Mouse (Mus musculus): ENCODE results near the gene Onecut1. TPM values are rescaled to one million over a fixed set of nuclear protein-coding genes. Genes with fewer than 3 reads are reported as not detected.

Onecut1 gene
- total RNA-seq, 1 experiment = 0.13 TPM

GRCm38 (mm10) chr9:74910226-74910759 is 48.6 kb downstream of the Onecut1 start:
- in situ Hi-C loops (cut with MboI; ENCODE audit: low sequenced_read_pairs in 2 of 2, unreplicated experiment in 2 of 2) = no loop called here
- Histone ChIP-seq H3K9me3 (ENCODE audit: control insufficient read depth, insufficient read depth, low read depth, low read length) (no peaks in the 10 kb centered on the region), H3K4me1 (ENCODE audit: control insufficient read depth in 2 of 2, insufficient read depth in 2 of 2, low read length in 2 of 2, poor library complexity in 1 of 2) (peaks cover 0 to 2% of the 10 kb centered on the region in 2 experiments; a peak in 2 of 4 replicates), H3K4me3 (ENCODE audit: insufficient read depth in 1 of 2, low read depth in 1 of 2, low read length in 2 of 2, poor library complexity in 1 of 2, severe bottlenecking in 1 of 2) (no peak overlapping the region), H3K27ac (ENCODE audit: insufficient read depth, low read depth, low read length, poor library complexity, severe bottlenecking) (no peak overlapping the region), H3K9ac (ENCODE audit: insufficient read depth, low read depth, low read length, poor library complexity, severe bottlenecking) (no peak overlapping the region), H3K36me3 (ENCODE audit: control insufficient read depth, insufficient read depth, low read length, poor library complexity, severe bottlenecking) (no peaks in the 10 kb centered on the region)
- TF ChIP-seq CHD2 (IDR thresholded peaks at IDR 0.05; ENCODE audit: low read depth, low read length) (no peak), MAFK (IDR thresholded peaks at IDR 0.05; ENCODE audit: insufficient read depth, low read depth, low read length) (no peak), ZNF384 (IDR thresholded peaks at IDR 0.05; ENCODE audit: low read depth, low read length) (no peak), ZC3H11A (IDR thresholded peaks at IDR 0.05; ENCODE audit: borderline replicate concordance, low read depth, low read length) (no peak), HCFC1 (IDR thresholded peaks at IDR 0.05; ENCODE audit: borderline replicate concordance, insufficient read depth, low read length) (no peak)
- DNase-seq (ENCODE audit: low read depth, low spot score) = no peak

GRCm38 (mm10) chr9:74911430-74911829 is 49.7 kb downstream of the Onecut1 start:
- in situ Hi-C loops (cut with MboI; ENCODE audit: low sequenced_read_pairs in 2 of 2, unreplicated experiment in 2 of 2) = no loop called here
- TF ChIP-seq MAFK (IDR thresholded peaks at IDR 0.05; ENCODE audit: insufficient read depth, low read depth, low read length) = no peak
- no peak for TF ChIP-seq ZC3H11A (IDR thresholded peaks at IDR 0.05; ENCODE audit: borderline replicate concordance, low read depth, low read length)
- TF ChIP-seq ZNF384 (IDR thresholded peaks at IDR 0.05; ENCODE audit: low read depth, low read length) = no peak
- TF ChIP-seq CHD2 (IDR thresholded peaks at IDR 0.05; ENCODE audit: low read depth, low read length) = no peak
- TF ChIP-seq HCFC1 (IDR thresholded peaks at IDR 0.05; ENCODE audit: borderline replicate concordance, insufficient read depth, low read length) = no peak

GRCm38 (mm10) chr9:74911919-74912318 is 50.2 kb downstream of the Onecut1 start:
- H3K9me3 ChIP-seq (ENCODE audit: control insufficient read depth, insufficient read depth, low read depth, low read length) = no peaks in the 10 kb centered on the region
- TF ChIP-seq ZC3H11A (IDR thresholded peaks at IDR 0.05; ENCODE audit: borderline replicate concordance, low read depth, low read length) = no peak
- no peak for TF ChIP-seq ZNF384 (IDR thresholded peaks at IDR 0.05; ENCODE audit: low read depth, low read length)
- TF ChIP-seq MAFK (IDR thresholded peaks at IDR 0.05; ENCODE audit: insufficient read depth, low read depth, low read length) = no peak
- TF ChIP-seq CHD2 (IDR thresholded peaks at IDR 0.05; ENCODE audit: low read depth, low read length) = no peak
- TF ChIP-seq HCFC1 (IDR thresholded peaks at IDR 0.05; ENCODE audit: borderline replicate concordance, insufficient read depth, low read length) = no peak
- DNase-seq (ENCODE audit: low read depth, low spot score) = no peak
- peaks cover 0 to 2% of the 10 kb centered on the region in 2 experiments; a peak in 1 of 4 replicates for H3K4me1 ChIP-seq (ENCODE audit: control insufficient read depth in 2 of 2, insufficient read depth in 2 of 2, low read length in 2 of 2, poor library complexity in 1 of 2)
- H3K36me3 ChIP-seq (ENCODE audit: control insufficient read depth, insufficient read depth, low read length, poor library complexity, severe bottlenecking) = no peaks in the 10 kb centered on the region
- no peak overlapping the region for H3K4me3 ChIP-seq (ENCODE audit: insufficient read depth in 1 of 2, low read depth in 1 of 2, low read length in 2 of 2, poor library complexity in 1 of 2, severe bottlenecking in 1 of 2)
- in situ Hi-C loops (cut with MboI; ENCODE audit: low sequenced_read_pairs in 2 of 2, unreplicated experiment in 2 of 2) = no loop called here
- H3K9ac ChIP-seq (ENCODE audit: insufficient read depth, low read depth, low read length, poor library complexity, severe bottlenecking) = no peak overlapping the region
- no peak overlapping the region for H3K27ac ChIP-seq (ENCODE audit: insufficient read depth, low read depth, low read length, poor library complexity, severe bottlenecking)

More at GRCm38 (mm10) chr9:74911430-74911829, 49.7 kb downstream of the Onecut1 start:
- Histone ChIP-seq H3K36me3 (ENCODE audit: control insufficient read depth, insufficient read depth, low read length, poor library complexity, severe bottlenecking) (no peaks in the 10 kb centered on the region), H3K9me3 (ENCODE audit: control insufficient read depth, insufficient read depth, low read depth, low read length) (no peaks in the 10 kb centered on the region), H3K27ac (ENCODE audit: insufficient read depth, low read depth, low read length, poor library complexity, severe bottlenecking) (no peak overlapping the region), H3K4me1 (ENCODE audit: control insufficient read depth in 2 of 2, insufficient read depth in 2 of 2, low read length in 2 of 2, poor library complexity in 1 of 2) (peaks cover 0 to 2% of the 10 kb centered on the region in 2 experiments; a peak in 1 of 4 replicates), H3K9ac (ENCODE audit: insufficient read depth, low read depth, low read length, poor library complexity, severe bottlenecking) (no peak overlapping the region), H3K4me3 (ENCODE audit: insufficient read depth in 1 of 2, low read depth in 1 of 2, low read length in 2 of 2, poor library complexity in 1 of 2, severe bottlenecking in 1 of 2) (no peak overlapping the region)
- DNase-seq (ENCODE audit: low read depth, low spot score) = no peak

DNA sequence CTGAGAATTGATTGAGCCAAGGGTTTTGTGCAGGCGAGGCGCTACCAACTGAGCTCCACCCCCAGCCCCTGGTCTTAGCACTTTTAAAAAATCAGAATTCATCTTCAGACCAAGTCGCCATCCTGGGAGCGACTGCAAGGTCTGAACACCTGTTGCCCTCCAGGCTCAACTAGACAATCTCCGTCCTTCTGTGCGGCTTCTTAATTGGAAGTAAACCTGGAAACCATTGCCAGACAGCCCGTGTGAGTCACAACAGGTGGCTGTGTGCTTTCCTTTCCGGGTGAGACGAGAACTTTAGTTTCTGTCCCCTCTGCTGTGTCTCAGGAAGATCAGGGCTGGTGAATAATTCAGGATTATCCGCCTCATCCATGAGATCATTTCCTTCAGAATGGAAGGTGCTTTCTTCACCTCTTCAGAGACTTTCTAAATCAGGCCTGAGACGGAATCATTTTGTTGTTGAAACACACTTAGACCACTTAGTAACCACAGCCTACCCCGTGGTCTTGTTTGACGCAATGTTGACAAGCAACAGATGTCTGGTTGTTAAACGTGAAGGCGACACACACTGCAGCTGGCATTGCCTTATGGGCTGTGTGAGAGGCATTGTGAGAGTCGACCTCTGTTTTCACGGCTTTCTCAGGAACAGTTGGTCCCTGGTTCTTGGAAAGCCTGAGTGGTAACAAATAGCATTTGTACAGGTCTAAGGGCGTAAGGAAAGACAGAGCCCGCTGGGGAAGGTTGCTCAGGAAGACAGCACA is 51.1 kb downstream of the Onecut1 start:
- TF ChIP-seq ZNF384 (IDR thresholded peaks at IDR 0.05; ENCODE audit: low read depth, low read length) (no peak), HCFC1 (IDR thresholded peaks at IDR 0.05; ENCODE audit: borderline replicate concordance, insufficient read depth, low read length) (no peak), CHD2 (IDR thresholded peaks at IDR 0.05; ENCODE audit: low read depth, low read length) (no peak), ZC3H11A (IDR thresholded peaks at IDR 0.05; ENCODE audit: borderline replicate concordance, low read depth, low read length) (no peak), MAFK (IDR thresholded peaks at IDR 0.05; ENCODE audit: insufficient read depth, low read depth, low read length) (no peak)
- DNase-seq (ENCODE audit: low read depth, low spot score) = no peak
- in situ Hi-C loops (cut with MboI; ENCODE audit: low sequenced_read_pairs in 2 of 2, unreplicated experiment in 2 of 2) = no loop called here
- Histone ChIP-seq H3K4me3 (ENCODE audit: insufficient read depth in 1 of 2, low read depth in 1 of 2, low read length in 2 of 2, poor library complexity in 1 of 2, severe bottlenecking in 1 of 2) (no peak overlapping the region), H3K9me3 (ENCODE audit: control insufficient read depth, insufficient read depth, low read depth, low read length) (no peaks in the 10 kb centered on the region), H3K36me3 (ENCODE audit: control insufficient read depth, insufficient read depth, low read length, poor library complexity, severe bottlenecking) (no peaks in the 10 kb centered on the region), H3K9ac (ENCODE audit: insufficient read depth, low read depth, low read length, poor library complexity, severe bottlenecking) (no peak overlapping the region), H3K27ac (ENCODE audit: insufficient read depth, low read depth, low read length, poor library complexity, severe bottlenecking) (no peak overlapping the region), H3K4me1 (ENCODE audit: control insufficient read depth in 2 of 2, insufficient read depth in 2 of 2, low read length in 2 of 2, poor library complexity in 1 of 2) (peaks cover 0 to 2% of the 10 kb centered on the region in 2 experiments; a peak in 1 of 4 replicates)

Data from ES-E14 (cell line).